Mouse (Mus musculus) c-Kit-positive CD71-negative TER-119-negative erythroid progenitor cells, embryonic 14.5 days (primary cell): ENCODE measurements around the gene Btbd35f21.
"Not testable (repeated sequence)": the region's sequence is repeated elsewhere in the genome, so short reads cannot be mapped to it uniquely, and the experiment has no call there.

ENCODE experiments used
- DNase-seq: peaks from one replicate; pipeline ENCODE4 v3.0.0-alpha.2; 2013; ENCODE audit warnings: low read depth

Gene Btbd35f21

GRCm38 (mm10) chrX:32725809-32726208, at the start of gene Btbd35f21:
Gene Btbd35f21 (plus strand): TSS chrX:32726109.
- DNase-seq: not testable (repeated sequence)
